Mouse (Mus musculus): ENCODE measurements at regions not wholly inside any gene's neighbourhood (a gene's known extent, or its start where the extent isn't known, plus 50 kb on each side); places are given as distances from the start of the nearest gene placed in this dataset.

DNA sequence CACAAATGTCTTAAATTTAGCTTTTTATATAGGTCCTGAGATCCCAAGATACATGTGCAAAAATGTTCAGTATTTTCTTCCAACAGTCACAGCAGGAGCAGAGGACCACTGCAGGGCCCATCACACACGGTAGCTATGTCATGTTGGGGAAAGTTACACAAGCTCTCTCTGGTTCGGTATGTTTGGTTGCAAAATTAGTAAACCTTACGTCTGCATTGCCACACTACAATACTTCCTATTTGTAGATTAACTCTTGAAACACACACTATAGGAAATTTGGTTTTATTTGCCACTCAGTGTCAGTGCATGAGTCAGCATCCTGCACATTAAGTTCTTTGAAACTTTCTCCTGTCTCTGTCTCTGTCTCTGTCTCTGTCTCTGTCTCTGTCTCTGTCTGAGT is 82.0 kb downstream of the Cth start:
- no peak for DNase-seq

DNA sequence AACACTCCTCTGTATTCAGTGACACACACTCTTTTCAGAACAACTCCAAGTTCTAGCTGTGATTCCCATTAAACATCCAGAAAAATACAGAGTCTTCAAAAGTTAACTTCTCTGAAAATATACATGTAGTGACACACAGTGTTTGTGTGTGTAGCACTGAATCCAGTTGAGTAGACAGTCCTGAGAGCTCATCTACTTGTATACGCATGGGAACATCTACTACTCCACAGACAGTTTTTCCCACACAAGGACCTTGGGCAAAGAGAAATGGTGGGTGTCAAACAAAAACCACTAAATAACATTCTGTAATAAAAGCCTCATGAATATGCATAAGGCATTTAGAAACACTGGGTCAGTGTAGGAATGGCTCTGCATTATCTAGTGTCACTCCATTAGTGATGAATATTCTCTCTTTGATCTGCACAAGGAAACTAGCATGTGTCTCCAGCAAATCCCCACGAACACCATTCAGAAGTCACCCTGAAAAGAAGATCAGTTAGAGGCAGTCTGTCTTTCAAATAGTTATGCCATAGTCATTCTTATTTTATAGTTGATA is 83.6 kb downstream of the Cth start:
- no peak for DNase-seq

DNA sequence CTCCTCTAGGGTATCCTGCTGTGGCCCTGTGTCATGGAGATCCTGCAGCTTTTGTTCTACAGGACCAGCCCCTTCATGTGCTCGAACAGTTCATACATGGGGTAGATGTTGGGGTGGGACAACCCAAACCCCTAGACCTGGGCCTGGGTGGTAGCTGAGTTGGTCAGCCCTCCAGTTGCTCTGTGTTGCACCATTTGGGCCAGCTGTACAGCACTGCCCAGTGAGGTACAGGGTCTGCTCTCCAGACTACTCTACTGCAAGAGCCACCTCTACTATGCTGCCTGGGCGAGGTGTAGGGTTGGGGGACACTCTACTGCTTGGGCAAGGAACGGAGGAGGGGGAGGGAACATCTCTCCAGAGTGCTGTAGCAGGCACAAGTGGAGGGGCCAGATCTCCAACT is 120.6 kb downstream of the Cth start:
- DNase-seq = no peak

DNA sequence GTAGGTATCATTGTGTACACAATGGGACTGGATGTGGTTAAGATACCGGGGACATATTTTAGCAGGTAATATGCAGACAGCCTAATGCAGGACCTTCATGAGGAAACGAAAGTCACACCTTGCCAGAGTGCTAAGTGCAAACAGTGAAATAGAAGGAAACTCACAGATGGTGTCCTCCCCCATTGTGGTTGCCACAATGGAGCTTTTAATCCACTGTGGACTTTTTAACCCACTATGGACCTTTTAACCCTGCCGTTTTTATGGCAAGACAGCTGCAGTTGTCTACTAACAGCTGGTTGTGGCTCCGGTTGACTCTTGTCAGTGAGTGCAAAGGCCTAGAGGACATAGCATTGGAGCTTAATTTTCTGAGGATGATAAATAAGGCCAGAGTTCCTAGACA is 121.5 kb downstream of the Cth start:
- DNase-seq = no peak

DNA sequence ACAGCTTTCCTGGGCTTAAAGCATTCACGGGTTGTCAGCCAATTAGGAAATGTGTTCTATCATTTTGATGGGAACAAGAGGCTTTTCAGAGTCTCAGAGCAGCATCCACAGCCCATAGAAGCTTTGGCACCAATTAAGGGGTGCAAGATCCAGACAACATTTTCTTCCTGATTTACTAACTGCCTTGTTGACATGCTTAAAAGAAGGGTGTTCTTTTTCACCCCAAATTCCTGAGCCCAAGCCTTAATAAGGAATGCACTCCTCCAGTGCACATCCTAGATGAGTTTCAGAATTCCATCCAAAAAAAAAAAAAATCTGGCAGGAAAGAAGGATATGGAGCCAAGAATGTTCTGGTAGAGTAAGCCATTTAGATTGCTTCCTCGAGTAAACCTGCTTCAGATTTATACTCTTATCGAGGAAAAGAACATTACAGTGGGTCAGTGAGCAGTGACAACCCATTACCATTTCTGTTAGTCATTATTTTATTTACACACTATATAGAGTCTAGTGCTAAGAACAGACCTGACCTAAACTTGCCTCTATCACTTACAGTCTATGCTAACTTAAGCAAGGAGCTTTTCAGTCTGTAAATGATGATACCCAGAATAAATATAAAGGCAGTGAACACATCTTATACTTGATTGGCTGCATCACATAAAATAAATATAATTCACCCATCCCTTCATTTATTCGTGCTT is 137.2 kb downstream of the Cth start:
- DNase-seq = no peak

DNA sequence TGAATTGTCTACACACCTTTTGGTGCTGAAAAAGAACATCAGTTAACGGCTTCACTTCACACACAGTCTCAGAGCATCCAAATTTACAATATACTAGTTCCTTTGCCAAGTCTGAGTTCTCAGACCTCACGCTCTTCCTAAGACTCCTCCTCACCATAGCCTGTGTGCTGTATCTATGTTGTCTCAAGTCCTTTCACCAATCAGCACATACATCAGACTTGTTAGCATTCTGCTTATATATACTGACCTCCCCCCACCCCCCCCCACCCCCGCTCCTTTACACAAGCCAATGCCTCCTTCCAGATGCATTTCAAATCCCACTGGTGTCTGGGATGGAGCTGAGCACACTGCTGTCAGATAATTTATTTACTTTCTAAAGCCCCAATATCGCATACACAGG is 143.8 kb downstream of the Cth start:
- DNase-seq = no peak

DNA sequence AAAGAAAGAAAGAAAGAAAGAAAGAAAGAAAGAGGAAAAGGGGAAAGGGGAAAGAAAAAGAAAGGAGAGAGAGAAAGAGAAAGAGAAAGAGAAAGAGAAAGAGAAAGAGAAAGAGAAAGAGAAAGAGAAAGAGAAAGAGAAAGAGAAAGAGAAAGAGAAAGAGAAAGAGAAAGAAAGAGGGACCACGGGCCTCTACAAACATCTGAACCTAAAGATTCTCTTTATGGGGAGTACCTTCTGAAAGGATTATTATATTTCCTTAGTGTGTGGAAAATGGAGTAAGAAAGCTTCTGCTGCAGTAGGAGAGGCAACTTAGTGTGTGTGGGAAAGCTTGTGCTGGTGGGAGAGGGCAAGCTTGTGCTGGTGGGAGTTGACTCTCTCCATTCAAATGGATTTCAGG is 147.1 kb downstream of the Cth start:
- no peak for DNase-seq

DNA sequence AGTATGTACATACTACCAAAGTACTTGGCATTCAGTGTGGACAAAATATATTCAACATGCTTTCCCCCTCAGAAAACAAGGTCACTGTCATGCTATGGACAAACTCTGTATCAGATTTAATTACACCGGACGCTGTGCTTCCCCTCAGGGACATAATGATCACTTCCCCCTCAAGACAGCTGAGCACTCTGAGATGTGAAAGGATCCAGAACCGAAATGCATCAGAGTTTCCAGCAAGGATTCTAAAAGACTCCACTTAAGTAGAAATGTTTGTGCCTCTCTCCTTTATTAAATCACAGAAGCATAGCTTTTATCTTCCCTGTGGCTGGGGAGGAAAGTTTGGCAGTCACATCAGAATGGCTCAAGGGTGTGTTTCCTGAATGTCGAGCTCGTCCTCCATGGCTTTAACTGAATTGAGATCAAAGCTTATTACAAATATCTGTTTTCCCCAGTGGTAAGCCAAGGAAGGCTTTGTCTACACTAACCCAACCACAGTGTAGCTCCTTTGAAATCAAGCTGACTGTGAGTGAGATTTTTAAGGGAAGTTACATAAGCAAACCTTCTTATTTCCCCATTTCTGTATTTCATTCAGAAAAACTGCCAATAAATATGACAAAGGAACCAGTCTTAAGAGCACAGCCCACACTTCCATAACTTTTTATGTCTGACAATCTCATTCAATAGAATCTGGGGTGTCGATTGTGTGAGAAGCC is 161.2 kb downstream of the Cth start:
- no peak for DNase-seq

DNA sequence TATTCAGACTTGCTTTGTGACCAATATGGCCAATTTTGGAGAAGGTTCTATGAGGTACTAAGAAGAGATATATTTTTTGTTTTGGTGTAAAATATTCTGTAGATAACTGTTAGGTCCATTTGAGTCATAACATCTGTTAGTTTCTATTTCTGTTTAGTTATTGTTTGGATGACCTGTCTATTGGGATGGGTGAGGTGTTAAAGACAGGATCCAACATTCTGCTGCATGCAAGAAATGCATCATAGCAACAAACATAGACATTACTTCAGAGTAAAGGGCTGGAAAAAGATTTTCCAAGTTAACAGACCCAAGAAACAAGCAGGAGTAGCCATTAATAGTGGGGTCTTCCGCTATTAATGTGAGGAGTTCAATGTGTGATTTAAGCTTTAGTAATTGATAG is 165.0 kb downstream of the Cth start:
- DNase-seq = no peak

DNA sequence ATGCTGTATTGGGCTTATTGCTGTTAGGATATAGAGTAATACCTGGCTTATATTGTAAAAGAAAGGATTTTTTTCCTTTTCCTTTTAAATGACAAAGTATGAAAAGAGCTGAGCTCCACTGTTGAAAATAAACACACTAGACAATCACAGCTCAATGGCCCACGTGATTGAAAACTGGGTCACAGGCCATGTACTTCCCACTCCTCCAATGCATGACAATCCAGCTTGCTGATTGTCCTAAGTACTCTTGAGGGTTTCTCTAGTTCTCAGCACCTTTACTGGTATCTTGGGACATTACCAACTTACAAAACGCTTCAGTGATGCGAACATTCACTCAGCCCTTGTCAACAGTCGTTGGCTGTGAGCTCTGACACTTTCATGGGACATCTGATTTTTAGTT is 170.1 kb downstream of the Cth start:
- no peak for DNase-seq

DNA sequence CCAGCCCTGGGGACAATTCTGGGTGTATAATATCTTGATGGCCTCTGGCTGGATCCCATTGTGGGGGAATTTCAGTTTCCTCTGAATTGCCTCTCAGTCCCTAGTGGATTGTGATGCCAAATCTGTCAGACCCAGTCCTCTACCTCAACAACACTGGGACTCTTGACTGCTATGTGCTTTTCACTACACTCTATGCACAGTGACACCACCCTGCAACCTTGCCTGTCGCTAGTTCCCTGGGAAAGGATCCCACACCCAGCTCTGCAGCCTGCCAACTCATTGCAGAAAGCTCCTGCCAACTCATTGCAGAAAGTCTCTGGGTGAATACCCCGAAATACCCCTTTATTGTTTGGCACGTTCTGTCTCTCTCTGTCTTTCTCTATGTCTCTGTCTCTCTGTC is 174.6 kb downstream of the Cth start:
- no peak for DNase-seq

DNA sequence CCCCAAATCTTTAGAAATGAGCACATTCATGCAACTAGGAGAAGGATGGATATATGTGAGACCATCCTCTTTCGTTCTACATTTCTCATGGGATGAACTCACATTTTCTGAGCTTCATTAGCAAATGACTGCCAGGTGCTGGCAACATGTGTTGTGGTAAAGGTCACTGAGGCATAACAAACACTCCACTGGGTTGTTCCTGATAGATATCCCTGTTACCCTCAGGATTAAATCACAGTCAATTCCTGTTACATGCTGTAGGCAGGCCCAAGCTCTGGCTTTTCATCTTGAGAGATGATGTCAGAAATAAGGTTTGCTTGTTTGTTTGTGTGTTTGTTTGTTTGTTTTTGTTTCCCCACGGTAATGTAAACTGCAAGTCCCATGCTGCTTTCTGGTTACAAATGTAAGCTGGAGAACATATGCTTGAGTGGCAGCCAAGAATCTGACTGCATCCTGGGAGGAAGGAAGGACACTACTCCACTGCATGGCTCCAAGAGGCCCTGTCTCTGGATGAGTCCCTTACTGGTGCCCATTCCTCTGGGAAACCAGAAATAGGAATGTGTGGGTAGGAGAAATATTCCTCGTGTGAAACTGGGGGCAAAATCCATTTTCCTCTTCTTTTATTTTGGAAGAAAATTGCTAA is 176.4 kb downstream of the Cth start:
- DNase-seq = no peak

DNA sequence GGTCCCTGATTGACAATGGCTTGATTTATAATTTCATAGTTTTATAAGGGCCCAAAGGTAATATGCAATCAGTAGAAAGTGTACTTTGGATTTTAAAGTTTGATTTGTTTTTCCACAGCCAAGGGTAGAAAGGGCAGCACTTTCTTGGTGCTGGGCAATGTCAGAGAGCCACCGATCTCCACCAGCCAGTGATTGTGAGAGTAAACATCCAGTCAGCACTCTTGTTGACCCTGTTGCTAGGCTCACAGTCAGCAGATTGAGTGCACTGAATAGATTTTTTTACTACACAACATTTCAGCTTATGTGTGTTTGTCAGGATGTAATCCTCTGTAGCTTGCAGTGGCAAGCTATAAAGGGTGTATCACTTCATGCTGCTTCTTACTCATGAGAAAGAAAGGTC is 176.3 kb downstream of the Ptger3 start:
- no peak for DNase-seq

DNA sequence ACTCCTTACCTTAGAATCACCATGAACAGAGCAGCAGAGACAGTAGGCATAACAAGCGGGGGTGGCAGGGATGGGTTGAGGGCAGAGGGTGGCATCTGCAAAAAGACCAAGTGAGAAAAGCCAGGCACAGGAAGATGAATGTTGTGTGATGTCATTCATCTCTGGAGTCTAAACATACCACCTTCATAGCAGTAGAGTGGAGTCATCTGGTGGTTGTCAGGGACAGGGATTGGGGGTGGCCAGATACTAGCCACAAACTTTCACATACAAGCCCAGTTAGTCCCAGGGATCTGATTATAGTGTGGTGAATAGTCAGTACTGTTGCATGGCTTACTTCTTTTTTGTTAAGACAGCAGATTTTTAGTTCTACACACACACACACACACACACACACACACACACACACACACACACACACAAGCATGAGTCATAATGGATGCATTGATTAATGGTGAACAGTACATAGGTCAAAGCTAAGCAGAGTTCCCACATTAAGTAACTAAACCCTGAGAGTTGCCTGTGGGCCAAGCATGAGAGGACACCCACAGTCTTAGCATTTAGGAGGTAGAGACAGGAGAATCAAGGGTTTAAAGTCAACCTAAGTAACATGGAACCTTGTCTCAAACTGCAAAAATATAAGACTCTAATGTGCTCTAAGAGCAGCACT is 173.1 kb downstream of the Ptger3 start:
- no peak for DNase-seq

DNA sequence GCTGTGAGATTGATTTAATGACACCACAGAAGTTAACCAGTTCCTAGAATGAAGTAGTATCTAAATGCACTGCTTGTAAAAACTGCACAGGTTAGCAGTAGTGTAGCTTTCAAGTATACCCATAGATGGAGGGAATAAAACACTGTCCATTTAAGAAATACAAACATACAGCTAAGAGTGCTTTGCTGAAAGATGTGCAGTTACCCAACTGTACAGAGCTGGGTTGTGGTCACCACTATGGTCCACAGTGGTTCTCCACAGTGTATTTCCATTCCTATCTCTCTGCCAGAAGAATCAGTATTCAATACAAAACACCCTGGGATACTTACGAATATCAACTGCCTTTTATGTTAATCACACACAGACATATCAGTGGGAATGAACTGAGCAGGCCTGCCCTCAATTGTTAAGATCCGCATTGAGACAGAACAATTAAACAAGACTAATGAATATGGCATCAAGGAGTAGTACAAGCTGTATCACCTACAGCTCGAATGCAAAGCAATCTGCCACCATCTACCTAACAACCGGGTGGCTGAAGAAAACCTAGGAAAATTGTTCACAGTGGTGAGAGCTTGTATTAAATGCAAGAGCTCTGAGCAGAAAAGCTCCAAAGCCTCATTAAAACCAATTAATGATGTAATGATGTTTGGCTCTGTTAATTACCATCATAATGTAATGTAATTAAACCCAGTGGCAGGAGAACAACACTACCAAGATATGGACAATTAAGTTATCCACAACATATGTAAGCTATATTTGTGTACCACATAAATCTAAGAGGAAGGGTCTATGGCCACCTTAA is 165.6 kb downstream of the Ptger3 start:
- DNase-seq = no peak

DNA sequence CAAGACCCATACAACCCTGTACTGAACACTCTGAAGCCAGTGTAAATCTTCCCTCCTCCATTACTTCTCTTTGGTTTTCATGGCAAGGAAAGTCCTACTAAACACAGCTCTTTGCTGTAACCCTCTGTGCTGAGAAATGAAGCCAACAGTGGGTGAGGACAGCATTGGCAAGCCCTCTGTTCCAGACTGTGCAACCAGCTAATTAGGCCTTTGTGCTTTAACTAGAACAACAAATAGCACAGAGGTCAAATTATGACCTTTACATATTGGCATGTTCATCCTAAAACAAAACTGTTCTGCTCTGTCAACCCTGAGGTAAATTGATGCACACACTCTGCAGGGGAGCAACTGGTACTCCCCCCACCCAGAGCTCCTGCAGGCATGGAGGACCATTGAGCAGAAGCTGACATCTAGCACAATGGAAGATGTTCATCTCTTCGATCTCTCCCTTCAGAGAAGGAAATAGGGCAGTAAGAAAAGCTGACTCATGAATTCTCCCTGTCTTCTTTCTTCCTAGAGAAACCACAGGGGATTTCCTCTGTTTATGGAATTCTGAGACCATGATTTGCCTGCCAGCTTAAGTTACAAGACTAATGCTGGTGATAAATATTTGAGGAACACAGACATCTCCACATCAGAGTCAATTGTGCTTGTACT is 163.1 kb downstream of the Ptger3 start:
- no peak for DNase-seq

DNA sequence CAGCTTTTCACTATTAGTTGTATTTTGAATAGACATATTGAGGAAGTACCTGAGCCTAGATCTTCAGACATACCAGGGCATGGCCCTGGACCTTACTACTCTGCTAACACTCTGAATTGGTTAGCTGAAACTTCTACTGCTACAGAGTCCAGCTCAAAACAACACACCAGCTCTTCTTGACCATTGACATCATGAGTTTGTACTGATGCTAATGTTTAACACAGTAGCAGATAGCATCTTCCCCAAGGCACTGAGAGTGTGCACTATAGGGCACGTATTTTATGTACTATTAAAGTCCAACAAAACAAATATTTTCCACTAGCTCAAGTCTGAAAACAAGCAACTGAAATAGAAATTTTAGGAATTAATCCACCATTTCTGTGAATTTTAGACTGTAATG is 157.8 kb downstream of the Ptger3 start:
- no peak for DNase-seq

DNA sequence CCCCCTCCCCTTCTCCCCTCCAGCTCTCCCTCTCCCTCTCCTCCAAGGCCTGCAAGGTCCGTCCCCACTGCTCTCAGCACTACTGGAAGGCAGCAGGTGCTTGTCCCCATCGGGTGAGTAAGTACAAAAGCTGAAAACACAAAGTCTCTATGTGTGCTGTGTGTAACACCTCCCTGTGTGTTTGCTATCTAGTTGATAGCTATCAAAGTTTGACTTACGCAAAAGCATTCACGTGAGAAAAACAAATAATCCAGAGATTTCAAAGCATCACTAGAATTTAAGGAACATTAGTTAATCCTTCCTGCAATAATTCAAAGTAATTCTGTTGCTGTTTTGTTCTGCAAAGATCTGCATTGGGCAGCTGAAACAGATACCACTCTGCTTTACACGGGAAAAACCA is 156.5 kb downstream of the Ptger3 start:
- no peak for DNase-seq

DNA sequence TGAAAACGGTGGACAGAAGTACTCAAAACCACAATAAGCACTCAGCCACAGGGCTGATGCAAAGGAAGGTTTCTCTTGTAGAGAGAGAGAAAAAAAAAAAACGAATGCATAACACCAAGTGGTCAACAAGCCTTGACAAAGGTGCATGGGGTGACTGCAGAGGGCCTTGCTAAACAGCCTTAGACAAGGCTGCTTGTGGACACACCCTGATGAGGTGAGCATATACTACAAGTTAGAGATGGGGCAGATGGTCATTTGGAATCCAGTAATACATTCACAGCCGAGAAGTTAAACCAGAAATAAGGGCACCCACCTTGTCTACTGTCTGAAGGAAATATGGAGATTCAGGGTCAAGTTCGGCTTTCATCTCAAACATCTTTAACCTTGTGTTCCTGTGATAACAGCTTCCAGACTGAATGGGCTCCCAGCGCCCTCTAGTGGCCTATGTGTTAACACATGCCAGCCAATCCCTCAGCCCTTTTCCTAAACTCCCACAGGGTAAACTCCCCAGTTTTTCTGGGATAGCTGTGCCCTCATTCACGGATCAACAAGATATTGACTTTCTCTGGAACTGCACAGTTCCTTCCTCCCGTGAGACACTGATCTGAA is 150.7 kb downstream of the Ptger3 start:
- peak; percentile 85 for DNase-seq

DNA sequence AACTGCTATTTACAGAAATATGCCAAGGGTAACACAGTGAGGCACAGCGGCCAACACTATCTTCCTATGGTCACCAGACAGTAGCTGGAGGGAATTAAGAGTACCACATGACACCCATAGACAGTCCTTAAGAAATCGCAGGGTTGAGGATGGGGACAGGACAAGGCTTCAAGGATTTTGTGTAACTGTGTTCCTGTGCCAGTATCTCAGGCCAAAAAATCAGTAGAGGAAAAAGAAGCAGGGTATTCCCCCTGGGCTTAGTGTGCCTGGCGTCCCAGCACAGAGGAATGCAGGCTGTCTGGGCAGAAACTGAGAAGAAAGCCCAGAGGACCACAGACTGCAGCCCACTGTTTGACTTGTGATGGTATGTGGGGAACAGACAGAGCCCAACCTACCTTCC is 147.3 kb downstream of the Ptger3 start:
- no peak for DNase-seq

DNA sequence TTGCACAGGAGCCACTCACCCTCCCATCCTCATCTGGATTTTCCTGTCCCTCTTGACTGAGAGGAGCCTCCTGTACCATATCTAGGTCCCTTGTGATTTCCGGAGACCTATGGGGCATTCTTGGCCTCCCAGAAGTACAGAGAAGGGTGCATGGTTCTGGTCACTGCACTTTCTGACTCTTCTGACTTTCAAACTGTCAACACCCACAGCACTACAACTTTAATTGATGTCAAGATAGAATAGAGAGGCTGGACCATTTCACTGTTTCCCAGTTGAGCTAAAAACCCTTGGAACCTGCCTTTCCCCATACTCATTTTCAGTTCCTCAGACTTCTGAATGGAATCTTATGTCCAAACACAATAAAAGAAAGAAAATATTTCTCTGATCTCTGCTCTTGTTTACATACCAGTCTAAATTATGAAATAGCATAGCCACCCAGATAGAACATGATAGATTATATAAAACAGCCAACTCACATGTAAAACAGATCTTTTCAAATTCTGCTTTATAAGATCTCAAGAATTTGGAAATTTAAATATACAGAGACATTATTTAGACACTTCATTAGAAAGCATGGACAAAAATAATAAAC is 144.2 kb downstream of the Ptger3 start:
- DNase-seq = no peak

All from right cerebral cortex, postnatal 4 days (tissue).